Mouse (Mus musculus) E14TG2a.4 (cell line): ENCODE data around the gene Exoc1.

Experiments used
- CTCF ChIP-seq: conservative IDR thresholded peaks from 2 replicates; pipeline ENCODE4 v1.5.1; 2014; ENCODE audit warnings: low read length
- POU5F1 ChIP-seq: IDR thresholded peaks from 2 replicates; pipeline ENCODE4 v1.6.1; 2014; ENCODE audit warnings: low read length, borderline replicate concordance

DNA sequence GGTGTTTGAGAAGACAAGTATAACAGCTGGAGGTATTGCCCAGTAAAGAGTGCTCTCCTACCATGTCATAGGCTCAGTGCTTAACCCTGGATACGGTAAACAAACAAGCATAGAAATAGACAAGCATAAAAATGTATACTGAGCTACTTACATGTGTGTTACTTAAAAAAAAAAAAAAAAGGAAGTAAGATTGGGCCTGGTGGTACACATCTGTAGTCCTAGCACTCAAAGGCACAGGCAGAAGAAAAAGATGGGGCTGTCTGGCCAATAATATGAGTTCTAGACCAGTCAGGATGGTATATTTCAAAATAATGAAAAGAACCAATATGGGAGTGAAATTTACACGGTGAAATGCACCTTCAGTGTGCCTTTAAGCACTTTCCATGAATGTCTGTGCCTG, 60.9 kb downstream of the Exoc1 start:
- TF ChIP-seq CTCF (no peak), POU5F1 (no peak)
